Mouse (Mus musculus) liver, embryonic 14.5 days (tissue): ENCODE measurements at regions not wholly inside any gene's neighbourhood (a gene's known extent, or its start where the extent isn't known, plus 50 kb on each side); places are given as distances from the start of the nearest gene placed in this dataset.

Experiments used
- ATAC-seq: fragments of 200-750 bp; cut with Nextera tagmentation; 2 replicates; pipeline ENCODE4 v1.8.0; 2017; ENCODE audit warnings: moderate number of reproducible peaks, mild to moderate bottlenecking, moderate library complexity; ENCODE audit not compliant: insufficient read depth
- DNase-seq, 3 experiments: peaks; one replicate each; pipeline ENCODE4 v3.0.0-alpha.2; 2012 to 2013; ENCODE audit warnings: low read depth in 3 of 3, low spot score in 3 of 3
- H3K27ac ChIP-seq: fragments of 300-500 bp; sonication (generic); 2 replicates; pipeline ENCODE4 v1.5.1; 2014; ENCODE audit warnings: moderate library complexity, mild to moderate bottlenecking, control low read depth, inconsistent platforms
- H3K27me3 ChIP-seq: fragments of 300-500 bp; sonication (generic); 2 replicates; pipeline ENCODE4 v1.6.1; 2014; ENCODE audit warnings: mild to moderate bottlenecking, low read length, moderate library complexity; ENCODE audit not compliant: control insufficient read depth, insufficient read depth
- H3K36me3 ChIP-seq: fragments of 300-500 bp; sonication (generic); replicated peaks from 2 replicates; pipeline ENCODE4 v1.6.1; 2014; ENCODE audit warnings: low read depth; ENCODE audit not compliant: control insufficient read depth, insufficient read depth
- H3K4me1 ChIP-seq, 2 experiments: fragments of 200-500 bp in 1 of 2; fragments of 300-500 bp in 1 of 2; sonication (generic) in 1 of 2; replicated peaks; 2 replicates each; pipeline ENCODE4 v1.6.1; 2012 to 2014; ENCODE audit warnings: antibody characterized with exemption in 1 of 2, inconsistent platforms in 1 of 2, low read length in 1 of 2; ENCODE audit not compliant: control insufficient read depth in 2 of 2, insufficient read depth in 2 of 2
- H3K4me2 ChIP-seq: fragments of 300-500 bp; sonication (generic); 2 replicates; pipeline ENCODE4 v1.6.1; 2014; ENCODE audit warnings: low read depth, mild to moderate bottlenecking, control low read depth, moderate library complexity
- H3K4me3 ChIP-seq, 2 experiments: fragments of 200-500 bp in 1 of 2; fragments of 300-500 bp in 1 of 2; sonication (generic) in 1 of 2; 2 replicates each; pipeline ENCODE4 v1.5.1; 2012 to 2014; ENCODE audit warnings: low read depth in 2 of 2, low read length in 2 of 2, mild to moderate bottlenecking in 2 of 2, control low read depth in 1 of 2, inconsistent platforms in 1 of 2, moderate library complexity in 1 of 2; ENCODE audit not compliant: insufficient read depth in 1 of 2
- H3K9ac ChIP-seq: fragments of 300-500 bp; sonication (generic); replicated peaks from 2 replicates; pipeline ENCODE4 v1.6.1; 2014; ENCODE audit warnings: mild to moderate bottlenecking, control low read depth, moderate library complexity
- H3K9me3 ChIP-seq: fragments of 300-500 bp; sonication (generic); 2 replicates; pipeline ENCODE4 v1.6.1; 2016; ENCODE audit warnings: low read length, mixed read lengths; ENCODE audit not compliant: control insufficient read depth
- CTCF ChIP-seq: IDR thresholded peaks from 2 replicates; pipeline ENCODE4 v1.5.1; 2016; ENCODE audit warnings: antibody characterized with exemption, low read depth, control low read depth
- EP300 ChIP-seq: IDR thresholded peaks from 2 replicates; pipeline ENCODE4 v1.6.1; 2016; ENCODE audit warnings: antibody characterized with exemption, low read depth
- WGBS: fragments of 180-500 bp; shearing (Covaris S2); extraction: QIAGEN DNeasy Blood & Tissue Kit; methylation state at CpG from one replicate; pipeline ENCODE4 v1.1.7; 2014; ENCODE audit not compliant: insufficient replicate concordance; 5-methylcytosine and 5-hydroxymethylcytosine counted together

- Histone ChIP-seq H3K36me3 (no peaks in the 10 kb centered on the region), H3K4me1 (no peaks in the 10 kb centered on the region), H3K4me2 (no peak overlapping the region), H3K4me3 (no peak overlapping the region), H3K27ac (no peak overlapping the region), H3K27me3 (no peaks in the 10 kb centered on the region), H3K9ac (no peak overlapping the region), H3K9me3 (no peaks in the 10 kb centered on the region)
- DNase-seq, result no peak
- no peak for ATAC-seq
- 52% methylated on average over 3 of the region's 3 CpGs for WGBS
- TF ChIP-seq CTCF, result no peak
Measured at GRCm38 (mm10) chr16:52742166-52742565, 288.3 kb upstream of the Alcam start.

GRCm38 (mm10) chr16:52726120-52726844 lies 272.4 kb upstream of the Alcam start:
- no peaks in the 10 kb centered on the region for H3K27me3 ChIP-seq
- no peak overlapping the region for H3K4me2 ChIP-seq
- H3K4me1 ChIP-seq, result no peaks in the 10 kb centered on the region
- no peak for DNase-seq
- H3K36me3 ChIP-seq, result no peaks in the 10 kb centered on the region
- TF ChIP-seq CTCF (no peak), EP300 (no peak)
- no peak overlapping the region for H3K4me3 ChIP-seq
- H3K9me3 ChIP-seq, result no peaks in the 10 kb centered on the region
- H3K9ac ChIP-seq, result no peak overlapping the region
- 68% methylated on average over 3 of the region's 3 CpGs for WGBS
- no peak for ATAC-seq
- H3K27ac ChIP-seq, result no peak overlapping the region

GRCm38 (mm10) chr16:52718231-52718932 lies 264.5 kb upstream of the Alcam start:
- no peak for DNase-seq
- Histone ChIP-seq H3K4me1 (no peaks in the 10 kb centered on the region), H3K4me3 (no peak overlapping the region), H3K9ac (no peak overlapping the region), H3K27ac (no peak overlapping the region), H3K36me3 (no peaks in the 10 kb centered on the region), H3K4me2 (no peak overlapping the region), H3K9me3 (no peaks in the 10 kb centered on the region), H3K27me3 (no peaks in the 10 kb centered on the region)
- TF ChIP-seq CTCF (no peak), EP300 (no peak)
- 59% methylated on average over 1 of the region's 1 CpGs for WGBS
- no peak for ATAC-seq

- H3K9me3 ChIP-seq, result no peaks in the 10 kb centered on the region
- ATAC-seq (no peak), DNase-seq (no peak)
- H3K4me3 ChIP-seq, result no peak overlapping the region
- H3K9ac ChIP-seq, result no peak overlapping the region
- no peak overlapping the region for H3K4me2 ChIP-seq
- H3K36me3 ChIP-seq, result no peaks in the 10 kb centered on the region
- no peaks in the 10 kb centered on the region for H3K4me1 ChIP-seq
- TF ChIP-seq CTCF (no peak), EP300 (no peak)
- no peaks in the 10 kb centered on the region for H3K27me3 ChIP-seq
- WGBS, result 44% methylated on average over 1 of the region's 1 CpGs
- no peak overlapping the region for H3K27ac ChIP-seq
Measured at GRCm38 (mm10) chr16:52690272-52690671, 236.4 kb upstream of the Alcam start.

GRCm38 (mm10) chr16:52654825-52655224 lies 201.0 kb upstream of the Alcam start:
- DNase-seq (no peak), ATAC-seq (no peak)
- TF ChIP-seq EP300 (no peak), CTCF (no peak)
- Histone ChIP-seq H3K27me3 (no peaks in the 10 kb centered on the region), H3K4me2 (no peak overlapping the region), H3K4me1 (no peaks in the 10 kb centered on the region), H3K9me3 (no peaks in the 10 kb centered on the region), H3K27ac (no peak overlapping the region), H3K4me3 (no peak overlapping the region), H3K9ac (no peak overlapping the region), H3K36me3 (no peaks in the 10 kb centered on the region)
